Mouse (Mus musculus): Measurements from ENCODE around the gene Tmem102. TPM values are rescaled to one million over a fixed set of nuclear protein-coding genes. Genes with fewer than 3 reads are reported as not detected.

Gene Tmem102
- polyA plus RNA-seq, 1 experiment = 0.61 TPM

- H3K4me2 ChIP-seq (ENCODE audit: low read depth) = no peak within 1 kb of the TSS
- TF ChIP-seq TCF12 (IDR thresholded peaks at IDR 0.05; ENCODE audit: insufficient read depth, poor library complexity, severe bottlenecking) = no peak
- no peak for TF ChIP-seq TCF3 (IDR thresholded peaks at IDR 0.05; ENCODE audit: insufficient read length, low read depth)
- TF ChIP-seq POLR2A (IDR thresholded peaks at IDR 0.05; ENCODE audit: insufficient read length, low read depth) = no peak
- no peak for TF ChIP-seq E2F4 (IDR thresholded peaks at IDR 0.05; ENCODE audit: insufficient read depth)
- TF ChIP-seq SRF (IDR thresholded peaks at IDR 0.05; ENCODE audit: control insufficient read depth, insufficient read length, low read depth) = no peak
- TF ChIP-seq POLR2AphosphoS2 (IDR thresholded peaks at IDR 0.05; ENCODE audit: insufficient read length, low read depth) = no peak
- no peak for TF ChIP-seq MAX (IDR thresholded peaks at IDR 0.05; ENCODE audit: low read depth)
- no peak for TF ChIP-seq MYOD1 (IDR thresholded peaks at IDR 0.05; ENCODE audit: control insufficient read depth in 1 of 3, insufficient read length in 2 of 3, low read depth in 2 of 3)
- no peak for TF ChIP-seq MYOG (IDR thresholded peaks at IDR 0.05; ENCODE audit: control insufficient read depth in 1 of 3, insufficient read depth in 1 of 3, insufficient read length in 2 of 3, low read depth in 2 of 3)
- TF ChIP-seq USF1 (IDR thresholded peaks at IDR 0.05; ENCODE audit: low read depth) = no peak
- TF ChIP-seq REST (IDR thresholded peaks at IDR 0.05; ENCODE audit: insufficient read depth, insufficient read length) = no peak
- TF ChIP-seq CEBPB (IDR thresholded peaks at IDR 0.05; ENCODE audit: insufficient read depth, poor library complexity, severe bottlenecking) = no peak
- H3ac ChIP-seq (ENCODE audit: control insufficient read depth, insufficient read length) = no peak within 1 kb of the TSS
Observed at GRCm38 (mm10) chr11:69815155-69815554, 9.7 kb upstream of the Tmem102 start, which contains the start of gene Gm39566. Gene Gm39566, minus strand, starts transcription at chr11:69815298.

GRCm38 (mm10) chr11:69810280-69810679 lies 4.9 kb upstream of the Tmem102 start:
- Histone ChIP-seq H3K4me3 (no peak overlapping the region), H3ac (ENCODE audit: control insufficient read depth, insufficient read length) (no peak overlapping the region), H3K4me2 (ENCODE audit: low read depth) (no peak overlapping the region), H3K79me2 (ENCODE audit: control insufficient read depth, insufficient read depth) (no peaks in the 10 kb centered on the region), H3K27me3 (ENCODE audit: control insufficient read depth, insufficient read depth, insufficient read length) (no peaks in the 10 kb centered on the region), H3K36me3 (ENCODE audit: control insufficient read depth, insufficient read depth) (no peaks in the 10 kb centered on the region)
- no peak for TF ChIP-seq E2F4 (IDR thresholded peaks at IDR 0.05; ENCODE audit: insufficient read depth)
- TF ChIP-seq TCF12 (IDR thresholded peaks at IDR 0.05; ENCODE audit: insufficient read depth, poor library complexity, severe bottlenecking) = no peak
- no peak for TF ChIP-seq TCF3 (IDR thresholded peaks at IDR 0.05; ENCODE audit: insufficient read length, low read depth)
- no peak for TF ChIP-seq MYOG (IDR thresholded peaks at IDR 0.05; ENCODE audit: control insufficient read depth in 1 of 3, insufficient read depth in 1 of 3, insufficient read length in 2 of 3, low read depth in 2 of 3)
- TF ChIP-seq REST (IDR thresholded peaks at IDR 0.05; ENCODE audit: insufficient read depth, insufficient read length) = no peak
- no peak for TF ChIP-seq MYOD1 (IDR thresholded peaks at IDR 0.05; ENCODE audit: control insufficient read depth in 1 of 3, insufficient read length in 2 of 3, low read depth in 2 of 3)
- TF ChIP-seq SRF (IDR thresholded peaks at IDR 0.05; ENCODE audit: control insufficient read depth, insufficient read length, low read depth) = no peak
- no peak for TF ChIP-seq POLR2AphosphoS2 (IDR thresholded peaks at IDR 0.05; ENCODE audit: insufficient read length, low read depth)

More at GRCm38 (mm10) chr11:69815155-69815554, 9.7 kb upstream of the Tmem102 start, which contains the start of gene Gm39566:
- Histone ChIP-seq H3K27me3 (ENCODE audit: control insufficient read depth, insufficient read depth, insufficient read length) (no peaks in the 10 kb centered on the region), H3K36me3 (ENCODE audit: control insufficient read depth, insufficient read depth) (no peaks in the 10 kb centered on the region), H3K79me2 (ENCODE audit: control insufficient read depth, insufficient read depth) (no peaks in the 10 kb centered on the region), H3K4me3 (no peak within 1 kb of the TSS)

DNA sequence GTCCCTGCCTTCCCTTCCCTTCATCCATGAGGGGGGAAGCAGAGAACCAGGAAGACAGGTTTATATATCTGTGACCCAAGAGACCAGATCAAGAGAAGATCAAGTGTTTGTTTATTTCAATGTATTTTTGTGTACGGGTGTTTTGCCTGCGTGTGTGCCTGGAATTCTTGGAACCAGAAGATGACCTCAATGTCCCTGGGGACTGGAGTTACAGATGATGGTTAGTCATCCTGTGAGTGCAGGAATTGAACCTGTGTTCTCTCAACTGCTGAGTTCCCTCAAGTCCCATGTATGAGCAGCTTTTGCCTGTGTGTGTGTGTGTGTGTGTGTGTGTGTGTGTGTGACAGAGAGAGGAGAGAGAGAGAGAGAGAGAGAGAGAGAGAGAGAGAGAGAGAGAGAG lies 2.2 kb upstream of the Tmem102 start:
- TF ChIP-seq POLR2A (IDR thresholded peaks at IDR 0.05; ENCODE audit: insufficient read length, low read depth) = no peak
- TF ChIP-seq SRF (IDR thresholded peaks at IDR 0.05; ENCODE audit: control insufficient read depth, insufficient read length, low read depth) = no peak
- TF ChIP-seq MAX (IDR thresholded peaks at IDR 0.05; ENCODE audit: low read depth) = no peak
- TF ChIP-seq POLR2AphosphoS2 (IDR thresholded peaks at IDR 0.05; ENCODE audit: insufficient read length, low read depth) = no peak

DNA sequence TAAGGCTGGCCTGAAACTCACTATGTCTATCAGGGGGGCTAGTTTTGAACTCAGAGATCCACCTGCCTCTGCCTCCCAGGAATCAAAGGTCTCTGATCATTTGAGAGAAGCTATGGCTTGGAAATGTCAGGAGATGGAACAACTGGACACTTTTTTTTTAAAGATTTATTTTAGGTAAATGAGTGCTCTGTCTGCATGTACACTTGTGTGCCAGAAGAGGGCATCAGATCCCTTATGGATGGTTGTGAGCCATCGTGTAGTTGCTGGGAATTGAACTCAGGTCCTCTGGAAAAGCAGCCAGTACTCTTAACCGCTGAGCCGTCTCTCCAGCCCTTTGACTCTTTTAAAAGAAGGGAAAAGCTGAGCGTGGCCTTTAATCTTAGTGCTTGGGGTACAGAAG lies 954 bp upstream of the Tmem102 start:
- H3K27me3 ChIP-seq (ENCODE audit: control insufficient read depth, insufficient read depth, insufficient read length) = no peaks in the 10 kb centered on the region
- H3K79me2 ChIP-seq (ENCODE audit: control insufficient read depth, insufficient read depth) = no peaks in the 10 kb centered on the region
- no peak overlapping the region for H3K4me3 ChIP-seq
- H3ac ChIP-seq (ENCODE audit: control insufficient read depth, insufficient read length) = no peak overlapping the region
- H3K4me2 ChIP-seq (ENCODE audit: low read depth) = no peak overlapping the region
- H3K36me3 ChIP-seq (ENCODE audit: control insufficient read depth, insufficient read depth) = no peaks in the 10 kb centered on the region
- TF ChIP-seq POLR2A (IDR thresholded peaks at IDR 0.05; ENCODE audit: insufficient read length, low read depth) = no peak

More for the DNA sequence above, 2.2 kb upstream of the Tmem102 start:
- no peak overlapping the region for H3K4me2 ChIP-seq (ENCODE audit: low read depth)
- H3K27me3 ChIP-seq (ENCODE audit: control insufficient read depth, insufficient read depth, insufficient read length) = no peaks in the 10 kb centered on the region
- H3ac ChIP-seq (ENCODE audit: control insufficient read depth, insufficient read length) = no peak overlapping the region
- H3K36me3 ChIP-seq (ENCODE audit: control insufficient read depth, insufficient read depth) = no peaks in the 10 kb centered on the region
- H3K4me3 ChIP-seq = no peak overlapping the region
- no peaks in the 10 kb centered on the region for H3K79me2 ChIP-seq (ENCODE audit: control insufficient read depth, insufficient read depth)

GRCm38 (mm10) chr11:69804652-69804940 lies 828 bp downstream of the Tmem102 start:
- H3K4me3 ChIP-seq = no peak overlapping the region
- no peaks in the 10 kb centered on the region for H3K36me3 ChIP-seq (ENCODE audit: control insufficient read depth, insufficient read depth)
- no peak for TF ChIP-seq MAX (IDR thresholded peaks at IDR 0.05; ENCODE audit: low read depth)
- no peak for TF ChIP-seq TCF12 (IDR thresholded peaks at IDR 0.05; ENCODE audit: insufficient read depth, poor library complexity, severe bottlenecking)
- no peak for TF ChIP-seq E2F4 (IDR thresholded peaks at IDR 0.05; ENCODE audit: insufficient read depth)
- TF ChIP-seq TCF3 (IDR thresholded peaks at IDR 0.05; ENCODE audit: insufficient read length, low read depth) = no peak
- TF ChIP-seq REST (IDR thresholded peaks at IDR 0.05; ENCODE audit: insufficient read depth, insufficient read length) = no peak
- TF ChIP-seq POLR2A (IDR thresholded peaks at IDR 0.05; ENCODE audit: insufficient read length, low read depth) = no peak
- no peak for TF ChIP-seq USF1 (IDR thresholded peaks at IDR 0.05; ENCODE audit: low read depth)
- no peak for TF ChIP-seq SRF (IDR thresholded peaks at IDR 0.05; ENCODE audit: control insufficient read depth, insufficient read length, low read depth)
- no peak for TF ChIP-seq CEBPB (IDR thresholded peaks at IDR 0.05; ENCODE audit: insufficient read depth, poor library complexity, severe bottlenecking)
- no peak for TF ChIP-seq MYOD1 (IDR thresholded peaks at IDR 0.05; ENCODE audit: control insufficient read depth in 1 of 3, insufficient read length in 2 of 3, low read depth in 2 of 3)
- TF ChIP-seq MYOG (IDR thresholded peaks at IDR 0.05; ENCODE audit: control insufficient read depth in 1 of 3, insufficient read depth in 1 of 3, insufficient read length in 2 of 3, low read depth in 2 of 3) = no peak
- TF ChIP-seq POLR2AphosphoS2 (IDR thresholded peaks at IDR 0.05; ENCODE audit: insufficient read length, low read depth) = no peak
- H3K79me2 ChIP-seq (ENCODE audit: control insufficient read depth, insufficient read depth) = no peaks in the 10 kb centered on the region
- no peak overlapping the region for H3ac ChIP-seq (ENCODE audit: control insufficient read depth, insufficient read length)
- no peaks in the 10 kb centered on the region for H3K27me3 ChIP-seq (ENCODE audit: control insufficient read depth, insufficient read depth, insufficient read length)
- no peak overlapping the region for H3K4me2 ChIP-seq (ENCODE audit: low read depth)

All from myocyte (in vitro differentiated cells).